Comparison of ENCODE assay signal across 8 mouse cellular contexts in the genomic region with DNA sequence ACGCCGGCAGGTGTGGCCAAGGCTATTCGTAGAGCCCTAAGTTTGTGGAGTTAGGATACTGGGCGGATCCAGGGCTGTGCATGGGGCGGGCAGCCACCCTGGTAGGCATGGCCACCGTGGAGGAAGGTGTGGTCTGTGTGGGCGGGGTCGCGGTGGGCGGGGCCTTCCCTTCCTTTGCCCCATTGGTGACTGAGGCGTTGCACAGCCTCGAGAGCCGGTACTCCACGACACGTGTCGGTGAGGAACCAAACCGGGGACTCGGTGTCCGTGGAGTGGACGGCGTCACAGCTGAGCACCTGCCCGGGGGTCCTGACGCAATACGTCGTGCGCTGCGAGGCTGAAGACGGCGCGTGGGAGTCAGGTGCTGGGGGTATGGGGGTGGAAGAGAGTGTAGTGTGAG. TPM values are rescaled to one million over a fixed set of nuclear protein-coding genes. Genes with fewer than 3 reads are reported as not detected.
DNase-seq lines count a peak whose midpoint lies in the region; ATAC-seq and TF ChIP-seq lines count a peak whose summit lies in the region.

No protein-coding gene starts in this region.

- H3K27ac ChIP-seq in forebrain, embryonic 12.5 days = no peak overlapping the region
- H3K27ac ChIP-seq in lung, embryonic 14.5 days (ENCODE audit: low read depth) = no peak overlapping the region
- no peak overlapping the region for H3K27ac ChIP-seq in stomach, embryonic 15.5 days

- H3K4me1 ChIP-seq in forebrain, embryonic 12.5 days = peaks cover 11% of the 10 kb centered on the region
- no peaks in the 10 kb centered on the region for H3K4me1 ChIP-seq in lung, embryonic 14.5 days (ENCODE audit: insufficient read depth)
- peaks cover 8% of the 10 kb centered on the region; the same call in 1 of the 2 replicates for H3K4me1 ChIP-seq in stomach, embryonic 15.5 days

- DNase-seq in urinary bladder, postnatal 14 days (ENCODE audit: low spot score) = peak; percentile 67
- no peak for DNase-seq in urinary bladder, postnatal 4 days (ENCODE audit: low spot score in 2 of 2)
- peak; percentile 54 to 79 for DNase-seq in kidney, adult 8-10 months
- DNase-seq in lung, embryonic 14.5 days = peak; percentile 42
- no peak for DNase-seq in yolk sac, embryonic 10.5 days (ENCODE audit: low spot score)
- no peak for DNase-seq in gastrocnemius, postnatal 25 days

- H3K4me2 ChIP-seq in forebrain, embryonic 12.5 days = peak overlapping the region; percentile 42
- peak overlapping the region; percentile 47 for H3K4me2 ChIP-seq in lung, embryonic 14.5 days
- peak overlapping the region; percentile 41 for H3K4me2 ChIP-seq in stomach, embryonic 15.5 days

- ATAC-seq in forebrain, embryonic 12.5 days (ENCODE audit: low FRiP score) = no peak
- peak; percentile 42 for ATAC-seq in lung, embryonic 14.5 days (ENCODE audit: insufficient read depth)
- ATAC-seq in stomach, embryonic 15.5 days (ENCODE audit: insufficient read depth, low FRiP score, low read depth) = peak; percentile 66

- peaks cover 65% of the 10 kb centered on the region for H3K27me3 ChIP-seq in forebrain, embryonic 12.5 days
- peaks cover 21% of the 10 kb centered on the region for H3K27me3 ChIP-seq in lung, embryonic 14.5 days (ENCODE audit: insufficient read depth, low read length)
- peaks cover 20% of the 10 kb centered on the region; the same call in 1 of the 2 replicates for H3K27me3 ChIP-seq in stomach, embryonic 15.5 days (replicated peaks)

- H3K4me3 ChIP-seq in forebrain, embryonic 12.5 days (replicated peaks) = peak overlapping the region; percentile 21
- H3K4me3 ChIP-seq in lung, embryonic 14.5 days (ENCODE audit: low read depth, low read length) = peak overlapping the region; percentile 12
- H3K4me3 ChIP-seq in stomach, embryonic 15.5 days (replicated peaks) = peak overlapping the region; percentile 12; the same call in 1 of the 2 replicates

- 12% methylated on average over 30 of the region's 30 CpGs for WGBS in forebrain, embryonic 12.5 days
- 3% methylated on average over 30 of the region's 30 CpGs for WGBS in lung, embryonic 14.5 days
- WGBS in stomach, embryonic 15.5 days = 5% methylated on average over 30 of the region's 30 CpGs

- no peak for TF ChIP-seq CTCF in lung, embryonic 14.5 days (IDR thresholded peaks at IDR 0.05; ENCODE audit: low read depth)

- no peak overlapping the region for H3K9ac ChIP-seq in forebrain, embryonic 12.5 days
- H3K9ac ChIP-seq in lung, embryonic 14.5 days = no peak overlapping the region
- no peak overlapping the region for H3K9ac ChIP-seq in stomach, embryonic 15.5 days

- H3K9me3 ChIP-seq in forebrain, embryonic 12.5 days = peaks cover 8% of the 10 kb centered on the region; the same call in 1 of the 2 replicates
- peaks cover 2% of the 10 kb centered on the region; the same call in 1 of the 2 replicates for H3K9me3 ChIP-seq in lung, embryonic 14.5 days (ENCODE audit: low read depth, low read length)
- no peaks in the 10 kb centered on the region for H3K9me3 ChIP-seq in stomach, embryonic 15.5 days

- no peaks in the 10 kb centered on the region for H3K36me3 ChIP-seq in forebrain, embryonic 12.5 days (replicated peaks)
- H3K36me3 ChIP-seq in lung, embryonic 14.5 days (ENCODE audit: insufficient read depth) = no peaks in the 10 kb centered on the region
- H3K36me3 ChIP-seq in stomach, embryonic 15.5 days = no peaks in the 10 kb centered on the region

RNA-seq across cellular contexts. Expression of a gene that starts 8.4 kb away (rescaled TPM):
- polyA plus RNA-seq in forebrain, embryonic 12.5 days (2016; fragmentation: Nextera tagmentation; extraction: Ambion mirVana) = not detected in 2 replicates
- polyA plus RNA-seq in lung, embryonic 14.5 days (2014; fragmentation: Nextera tagmentation; extraction: Ambion mirVana) = 0.17 TPM in 1 of 2 replicates, not detected in the other
- polyA plus RNA-seq in stomach, embryonic 15.5 days (2015; fragmentation: Nextera tagmentation; extraction: Ambion mirVana) = 0.26 and 0.43 TPM in 2 replicates
- total RNA-seq in gastrocnemius, postnatal 25 days (2021) = not detected

RNA-seq across cellular contexts. Expression of a gene that starts 11.8 kb away (rescaled TPM):
- polyA plus RNA-seq in forebrain, embryonic 12.5 days (2016; fragmentation: Nextera tagmentation; extraction: Ambion mirVana) = 14.5 and 16.8 TPM in 2 replicates
- polyA plus RNA-seq in lung, embryonic 14.5 days (2014; fragmentation: Nextera tagmentation; extraction: Ambion mirVana) = 16.1 and 18.0 TPM in 2 replicates
- 13.3 and 16.5 TPM in 2 replicates for polyA plus RNA-seq in stomach, embryonic 15.5 days (2015; fragmentation: Nextera tagmentation; extraction: Ambion mirVana)
- 1 to 10 TPM; 2.4 to 3.4 TPM for total RNA-seq in gastrocnemius, postnatal 25 days (2021)

RNA-seq across cellular contexts. Expression of a gene that starts 22.8 kb away (rescaled TPM):
- polyA plus RNA-seq in forebrain, embryonic 12.5 days (2016; fragmentation: Nextera tagmentation; extraction: Ambion mirVana) = 5.6 and 8.2 TPM in 2 replicates
- 4.3 and 4.4 TPM in 2 replicates for polyA plus RNA-seq in lung, embryonic 14.5 days (2014; fragmentation: Nextera tagmentation; extraction: Ambion mirVana)
- 6.5 and 7.0 TPM in 2 replicates for polyA plus RNA-seq in stomach, embryonic 15.5 days (2015; fragmentation: Nextera tagmentation; extraction: Ambion mirVana)
- total RNA-seq in gastrocnemius, postnatal 25 days (2021) = 10 to 100 TPM; 21.7 to 39.3 TPM

RNA-seq across cellular contexts. Expression of a gene that starts 40.2 kb away (rescaled TPM):
- 72.7 and 79.1 TPM in 2 replicates for polyA plus RNA-seq in forebrain, embryonic 12.5 days (2016; fragmentation: Nextera tagmentation; extraction: Ambion mirVana)
- polyA plus RNA-seq in lung, embryonic 14.5 days (2014; fragmentation: Nextera tagmentation; extraction: Ambion mirVana) = 46.5 and 52.4 TPM in 2 replicates
- 58.1 and 58.4 TPM in 2 replicates for polyA plus RNA-seq in stomach, embryonic 15.5 days (2015; fragmentation: Nextera tagmentation; extraction: Ambion mirVana)
- total RNA-seq in gastrocnemius, postnatal 25 days (2021) = 10 to 100 TPM; 13.1 to 18.7 TPM

RNA-seq across cellular contexts. Expression of a gene that starts 46.4 kb away (rescaled TPM):
- polyA plus RNA-seq in forebrain, embryonic 12.5 days (2016; fragmentation: Nextera tagmentation; extraction: Ambion mirVana) = 14.4 and 16.3 TPM in 2 replicates
- 0.54 and 0.72 TPM in 2 replicates for polyA plus RNA-seq in lung, embryonic 14.5 days (2014; fragmentation: Nextera tagmentation; extraction: Ambion mirVana)
- polyA plus RNA-seq in stomach, embryonic 15.5 days (2015; fragmentation: Nextera tagmentation; extraction: Ambion mirVana) = 1.5 and 2.1 TPM in 2 replicates
- total RNA-seq in gastrocnemius, postnatal 25 days (2021) = 10 to 100 TPM; 11.8 to 14.4 TPM

Comparison
In these comparisons a context has a peak if more than half of its experiments do, and no peak if none do; other contexts are left out.
1. DNase-seq: peak in urinary bladder, postnatal 14 days (single experiment), kidney, adult 8-10 months (2 of 2) and lung, embryonic 14.5 days (single experiment); none in urinary bladder, postnatal 4 days (0 of 2), yolk sac, embryonic 10.5 days (single experiment) and gastrocnemius, postnatal 25 days (single experiment).
2. Peak in every context shown above with its lines, with median percentiles within 50 percentile points of each other: H3K4me2 ChIP-seq and H3K4me3 ChIP-seq.